Mouse (Mus musculus) hindbrain, embryonic 11.5 days (tissue): ENCODE results near the gene Ptp4a2. TPM values are rescaled to one million over a fixed set of nuclear protein-coding genes. Genes with fewer than 3 reads are reported as not detected.
A peak's percentile ranks its signal among the peaks of the same experiment; 100 is the strongest.
"Not testable (repeated sequence)": the region's sequence is repeated elsewhere in the genome, so short reads cannot be mapped to it uniquely, and the experiment has no call there.

Experiments used
- ATAC-seq: fragments of 200-750 bp; cut with Nextera tagmentation; 2 replicates; pipeline ENCODE4 v1.8.0; 2017; ENCODE audit warnings: mild to moderate bottlenecking, moderate TSS enrichment, moderate library complexity; ENCODE audit not compliant: low FRiP score
- DNase-seq: peaks from one replicate; pipeline ENCODE4 v3.0.0-alpha.2; 2015; ENCODE audit warnings: low spot score
- H3K27ac ChIP-seq: fragments of 300-500 bp; sonication (generic); 2 replicates; pipeline ENCODE4 v1.5.1; 2014; ENCODE audit warnings: mild to moderate bottlenecking, low read depth, low read length
- H3K27me3 ChIP-seq: fragments of 300-500 bp; sonication (generic); 2 replicates; pipeline ENCODE4 v1.6.1; 2014; ENCODE audit warnings: mild to moderate bottlenecking, low read length, moderate library complexity, mixed read lengths; ENCODE audit not compliant: control insufficient read depth, insufficient read depth
- H3K36me3 ChIP-seq: fragments of 300-500 bp; sonication (generic); 2 replicates; pipeline ENCODE4 v1.6.1; 2014; ENCODE audit warnings: mild to moderate bottlenecking, low read length, moderate library complexity, mixed read lengths; ENCODE audit not compliant: control insufficient read depth, insufficient read depth
- H3K4me1 ChIP-seq: fragments of 300-500 bp; sonication (generic); replicated peaks from 2 replicates; pipeline ENCODE4 v1.6.1; 2014; ENCODE audit warnings: low read length, mixed read lengths; ENCODE audit not compliant: control insufficient read depth, insufficient read depth
- H3K4me2 ChIP-seq: fragments of 300-500 bp; sonication (generic); replicated peaks from 2 replicates; pipeline ENCODE4 v1.6.1; 2014; ENCODE audit warnings: mild to moderate bottlenecking, low read depth, low read length
- H3K4me3 ChIP-seq: fragments of 300-500 bp; sonication (generic); 2 replicates; pipeline ENCODE4 v1.5.1; 2014; ENCODE audit warnings: low read depth, low read length
- H3K9ac ChIP-seq: fragments of 300-500 bp; sonication (generic); 2 replicates; pipeline ENCODE4 v1.6.1; 2014; ENCODE audit warnings: low read depth, low read length
- H3K9me3 ChIP-seq: fragments of 300-500 bp; sonication (generic); 2 replicates; pipeline ENCODE4 v1.6.1; 2016; ENCODE audit warnings: low read length; ENCODE audit not compliant: control insufficient read depth
- WGBS: fragments of 180-500 bp; shearing (Covaris S2); extraction: QIAGEN DNeasy Blood & Tissue Kit; methylation state at CpG from one replicate; pipeline ENCODE4 v1.1.7; 2014; 5-methylcytosine and 5-hydroxymethylcytosine counted together
- polyA plus RNA-seq: library from polyadenylated mRNA; unstranded; fragments of >200 nt; fragmentation: Nextera tagmentation; extraction: Ambion mirVana; gene quantifications from 2 replicates; pipeline ENCODE4 v1.2.1, GENCODE M21; 2014

The Ptp4a2 gene
- polyA plus RNA-seq, 1 experiment from 2014 or later: 307 TPM

- not testable (repeated sequence) for H3K4me3 ChIP-seq, H3K9ac ChIP-seq, H3K4me1 ChIP-seq, H3K27ac ChIP-seq, DNase-seq, H3K27me3 ChIP-seq, H3K9me3 ChIP-seq, H3K36me3 ChIP-seq, H3K4me2 ChIP-seq, ATAC-seq
- 99% methylated on average over 5 of the region's 5 CpGs for WGBS
Observed at GRCm38 (mm10) chr4:129866171-129866570, 55.2 kb downstream of the Ptp4a2 start.

- ATAC-seq: no peak
- no peaks in the 10 kb centered on the region for H3K27me3 ChIP-seq
- H3K9me3 ChIP-seq: no peaks in the 10 kb centered on the region
- no peak overlapping the region for H3K9ac ChIP-seq
- H3K4me2 ChIP-seq: no peak overlapping the region
- H3K27ac ChIP-seq: no peak overlapping the region
- no peaks in the 10 kb centered on the region; the same call in 1 of the 2 replicates for H3K4me1 ChIP-seq
- WGBS: 64% methylated on average over 6 of the region's 6 CpGs
- no peak overlapping the region for H3K4me3 ChIP-seq
- no peak for DNase-seq
- H3K36me3 ChIP-seq: no peaks in the 10 kb centered on the region
Observed at GRCm38 (mm10) chr4:129868211-129868610, 57.2 kb downstream of the Ptp4a2 start.

GRCm38 (mm10) chr4:129870483-129870882 is 59.5 kb downstream of the Ptp4a2 start:
- WGBS: 85% methylated on average over 6 of the region's 6 CpGs

GRCm38 (mm10) chr4:129872376-129872922 is 61.4 kb downstream of the Ptp4a2 start:
- no peak overlapping the region for H3K4me2 ChIP-seq
- no peak overlapping the region for H3K4me3 ChIP-seq
- no peak for DNase-seq
- WGBS: 93% methylated on average over 9 of the region's 9 CpGs
- H3K27ac ChIP-seq: no peak overlapping the region
- no peak overlapping the region for H3K9ac ChIP-seq
- no peaks in the 10 kb centered on the region for H3K27me3 ChIP-seq
- H3K36me3 ChIP-seq: no peaks in the 10 kb centered on the region
- ATAC-seq: no peak
- no peaks in the 10 kb centered on the region for H3K9me3 ChIP-seq
- peaks cover 2% of the 10 kb centered on the region; the same call in 1 of the 2 replicates for H3K4me1 ChIP-seq

More at GRCm38 (mm10) chr4:129870483-129870882, 59.5 kb downstream of the Ptp4a2 start:
- no peak for DNase-seq
- Histone ChIP-seq H3K4me2 (no peak overlapping the region), H3K36me3 (no peaks in the 10 kb centered on the region), H3K27me3 (no peaks in the 10 kb centered on the region), H3K9ac (no peak overlapping the region), H3K4me1 (no peaks in the 10 kb centered on the region; the same call in 1 of the 2 replicates), H3K27ac (no peak overlapping the region), H3K4me3 (no peak overlapping the region), H3K9me3 (no peaks in the 10 kb centered on the region)
- no peak for ATAC-seq

- no peaks in the 10 kb centered on the region for H3K9me3 ChIP-seq
- H3K27ac ChIP-seq: no peak overlapping the region
- peaks cover 2% of the 10 kb centered on the region; the same call in 1 of the 2 replicates for H3K4me1 ChIP-seq
- no peaks in the 10 kb centered on the region for H3K36me3 ChIP-seq
- H3K4me3 ChIP-seq: no peak overlapping the region
- no peak for ATAC-seq
- no peaks in the 10 kb centered on the region for H3K27me3 ChIP-seq
- no peak overlapping the region for H3K9ac ChIP-seq
- WGBS: 86% methylated on average over 10 of the region's 10 CpGs
- no peak overlapping the region for H3K4me2 ChIP-seq
- no peak for DNase-seq
Observed at GRCm38 (mm10) chr4:129874805-129875204, 63.8 kb downstream of the Ptp4a2 start.

- H3K27me3 ChIP-seq: no peaks in the 10 kb centered on the region
- H3K9me3 ChIP-seq: no peaks in the 10 kb centered on the region
- H3K9ac ChIP-seq: no peak overlapping the region
- peaks cover 2% of the 10 kb centered on the region; the same call in 1 of the 2 replicates for H3K4me1 ChIP-seq
- no peak for ATAC-seq
- no peak for DNase-seq
- no peak overlapping the region for H3K27ac ChIP-seq
- H3K4me2 ChIP-seq: no peak overlapping the region
- WGBS: 83% methylated on average over 11 of the region's 11 CpGs
- no peaks in the 10 kb centered on the region for H3K36me3 ChIP-seq
- H3K4me3 ChIP-seq: no peak overlapping the region
Observed at GRCm38 (mm10) chr4:129875406-129875805, 64.4 kb downstream of the Ptp4a2 start.

- peaks cover 2% of the 10 kb centered on the region for H3K4me1 ChIP-seq
- peak; percentile 74 for DNase-seq
- peak overlapping the region; percentile 56 for H3K9ac ChIP-seq
- no peaks in the 10 kb centered on the region for H3K27me3 ChIP-seq
- peak overlapping the region; percentile 60 for H3K27ac ChIP-seq
- H3K4me3 ChIP-seq: peak overlapping the region; percentile 25
- peak; percentile 82 for ATAC-seq
- WGBS: 14% methylated on average over 21 of the region's 21 CpGs
- H3K36me3 ChIP-seq: no peaks in the 10 kb centered on the region
- H3K9me3 ChIP-seq: no peaks in the 10 kb centered on the region
- H3K4me2 ChIP-seq: peak overlapping the region; percentile 52
Observed at GRCm38 (mm10) chr4:129876831-129877764, 66.1 kb downstream of the Ptp4a2 start.

- Histone ChIP-seq H3K4me2 (peak overlapping the region; percentile 52), H3K4me1 (peaks cover 2% of the 10 kb centered on the region), H3K9me3 (no peaks in the 10 kb centered on the region), H3K27ac (peak overlapping the region; percentile 60; the same call in 1 of the 2 replicates), H3K4me3 (no peak overlapping the region), H3K27me3 (no peaks in the 10 kb centered on the region), H3K9ac (peak overlapping the region; percentile 56; the same call in 1 of the 2 replicates), H3K36me3 (no peaks in the 10 kb centered on the region)
- ATAC-seq (no peak), DNase-seq (peak; percentile 38)
- whole genome bisulfite sequencing: 70% methylated on average over 11 of the region's 11 CpGs
Observed at GRCm38 (mm10) chr4:129877967-129878655, 67.1 kb downstream of the Ptp4a2 start.
